Mouse (Mus musculus) large intestine, adult 2 months (tissue): ENCODE measurements at regions not wholly inside any gene's neighbourhood (a gene's known extent, or its start where the extent isn't known, plus 50 kb on each side); places are given as distances from the start of the nearest gene placed in this dataset.

Experiments used
- DNase-seq: peaks from one replicate; pipeline ENCODE4 v3.0.0-alpha.2; 2012; ENCODE audit warnings: low read depth, low spot score
- WGBS: fragments of 180-500 bp; shearing (Covaris S2); methylation state at CpG from one replicate; pipeline ENCODE4 v1.1.7; 2018; 5-methylcytosine and 5-hydroxymethylcytosine counted together

GRCm38 (mm10) chr3:58183279-58183678 lies 231.2 kb upstream of the Tsc22d2 start:
- WGBS = 18% methylated on average over 3 of the region's 3 CpGs
- DNase-seq = no peak

- 81% methylated on average over 6 of the region's 6 CpGs for WGBS
- DNase-seq = no peak
Observed at GRCm38 (mm10) chr3:58200462-58200861, 214.1 kb upstream of the Tsc22d2 start.

- DNase-seq = no peak
- WGBS = 52% methylated on average over 5 of the region's 5 CpGs
Observed at GRCm38 (mm10) chr3:58202816-58203215, 211.7 kb upstream of the Tsc22d2 start.

DNA sequence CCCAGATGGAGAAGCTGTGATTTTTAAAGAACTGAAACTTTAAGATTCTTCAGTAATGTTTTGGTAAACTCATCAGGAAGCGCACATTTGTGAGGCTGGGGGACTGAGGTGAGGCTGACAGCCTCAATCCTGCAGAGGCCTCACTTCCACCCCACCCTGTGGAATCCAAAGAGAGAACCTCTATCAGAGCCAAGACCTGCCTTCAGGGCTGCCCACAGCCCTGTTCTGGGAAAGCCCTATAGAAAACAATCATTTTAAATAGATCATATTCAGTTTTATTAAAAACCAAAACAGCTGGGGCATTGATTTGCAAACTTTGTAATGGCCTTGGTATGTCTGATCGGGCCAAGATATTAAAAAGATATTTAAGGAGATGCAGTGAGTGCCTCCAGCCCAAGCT lies 210.7 kb upstream of the Tsc22d2 start:
- DNase-seq = no peak
- 74% methylated on average over 2 of the region's 2 CpGs for WGBS

- DNase-seq = no peak
- 84% methylated on average over 2 of the region's 2 CpGs for WGBS
Observed at GRCm38 (mm10) chr3:58205526-58205925, 209.0 kb upstream of the Tsc22d2 start.

GRCm38 (mm10) chr3:58206776-58207398 lies 207.6 kb upstream of the Tsc22d2 start:
- no peak for DNase-seq

GRCm38 (mm10) chr3:58211016-58211415 lies 203.5 kb upstream of the Tsc22d2 start:
- DNase-seq = no peak
- WGBS = 46% methylated on average over 3 of the region's 3 CpGs

More at GRCm38 (mm10) chr3:58206776-58207398, 207.6 kb upstream of the Tsc22d2 start:
- 37% methylated on average over 5 of the region's 5 CpGs for WGBS

- DNase-seq = no peak
- WGBS = 21% methylated on average over 2 of the region's 2 CpGs
Observed at GRCm38 (mm10) chr3:58224696-58225095, 189.8 kb upstream of the Tsc22d2 start.

DNA sequence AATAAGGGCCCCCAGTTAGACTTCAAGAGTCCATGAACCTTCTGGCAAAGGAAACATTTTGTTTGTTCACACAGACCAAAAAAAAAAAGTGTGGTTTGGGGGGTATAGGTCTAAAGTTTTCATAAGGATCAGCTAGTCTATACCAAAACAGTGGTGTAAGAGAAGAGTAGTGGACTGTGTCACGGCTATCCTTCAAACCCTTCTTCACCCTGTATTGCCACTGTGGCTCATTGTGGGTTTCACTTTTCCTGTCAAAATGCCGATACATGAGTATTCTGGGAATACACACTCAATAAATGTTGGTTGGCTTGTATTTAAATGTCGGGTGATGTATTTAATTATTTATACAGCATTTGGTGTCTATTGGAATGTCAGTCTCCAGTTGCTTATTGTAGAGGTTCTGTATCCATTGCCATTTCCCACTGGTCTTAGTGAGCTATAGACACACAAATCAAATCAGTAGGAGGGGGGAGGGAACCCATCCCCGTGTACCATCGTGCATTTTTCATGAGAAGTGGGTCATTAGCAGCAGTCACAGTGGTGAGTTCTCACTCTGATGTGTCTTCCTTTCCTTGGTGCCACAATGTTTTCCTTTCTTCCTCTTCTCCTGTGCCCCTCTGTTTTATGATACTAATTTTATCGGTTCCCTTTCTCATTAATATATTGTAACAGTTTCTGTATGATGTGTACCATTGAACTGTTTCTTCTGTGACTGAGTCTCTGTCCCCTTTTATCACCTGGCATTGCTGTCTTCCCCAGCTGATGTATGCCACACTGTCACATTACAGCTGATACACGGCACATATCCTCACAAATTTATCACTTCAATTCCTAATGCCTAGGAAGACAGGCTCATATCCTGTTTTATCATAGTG lies 187.8 kb upstream of the Tsc22d2 start:
- DNase-seq = no peak
- WGBS = 81% methylated on average over 7 of the region's 7 CpGs

DNA sequence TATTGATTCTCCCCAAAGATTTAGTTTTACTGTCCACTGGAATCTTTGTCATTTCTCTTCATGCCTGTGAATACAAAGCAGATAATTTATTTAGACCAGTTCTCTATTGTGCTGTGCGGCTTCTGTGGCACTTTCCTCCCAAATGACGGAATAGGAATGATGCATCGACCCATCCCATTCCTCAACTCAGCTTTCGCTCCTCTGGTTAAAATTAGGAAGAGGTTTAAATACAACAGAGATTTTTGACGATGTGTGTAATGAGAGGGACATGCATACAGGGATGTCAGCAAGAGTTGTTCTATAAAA lies 187.2 kb upstream of the Tsc22d2 start:
- 90% methylated on average over 5 of the region's 5 CpGs for WGBS

DNA sequence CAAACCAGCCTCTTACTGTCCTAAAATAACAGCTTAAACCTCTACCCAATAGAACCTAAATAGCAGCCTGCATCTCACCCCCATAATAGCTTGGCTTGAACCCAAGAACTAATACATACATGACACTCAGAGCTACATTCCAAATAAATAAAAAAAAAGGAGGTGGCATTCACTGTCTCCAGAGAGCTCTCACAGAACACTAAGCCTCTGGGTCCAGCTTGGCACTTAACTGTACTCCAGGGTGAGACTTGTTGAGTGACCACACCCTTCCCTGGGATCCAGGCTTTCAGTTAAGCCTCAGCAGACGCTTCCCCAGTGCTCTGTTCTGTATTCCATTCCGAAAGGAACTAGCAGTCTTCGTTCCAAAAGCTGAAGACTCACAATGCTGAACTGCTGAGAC lies 186.3 kb upstream of the Tsc22d2 start:
- DNase-seq = no peak
- whole genome bisulfite sequencing = 56% methylated on average over 3 of the region's 3 CpGs

More for the DNA sequence above, 187.2 kb upstream of the Tsc22d2 start:
- no peak for DNase-seq

DNA sequence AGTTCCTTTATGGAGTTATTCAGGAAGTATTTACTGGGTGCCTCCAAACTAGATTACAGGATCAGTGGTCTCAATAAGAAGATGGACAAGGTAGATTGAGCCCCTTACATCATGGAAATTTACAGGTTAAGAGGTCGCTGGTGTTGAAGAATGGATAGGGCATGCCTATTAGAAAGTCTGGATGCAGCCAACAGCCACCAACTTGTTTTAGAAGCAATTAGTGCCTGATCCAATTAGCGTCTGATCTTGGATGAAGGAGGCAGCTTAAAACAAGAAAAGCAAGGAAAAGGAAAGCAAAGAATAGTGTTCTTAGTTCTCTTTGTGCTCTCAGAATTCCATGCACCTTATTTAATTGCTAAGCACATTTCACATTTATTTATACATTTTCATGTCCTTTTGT lies 182.8 kb upstream of the Tsc22d2 start:
- DNase-seq = no peak
- WGBS = 65% methylated on average over 2 of the region's 2 CpGs

- 76% methylated on average over 2 of the region's 2 CpGs for WGBS
- no peak for DNase-seq
Observed at GRCm38 (mm10) chr3:58233296-58233695, 181.2 kb upstream of the Tsc22d2 start.

DNA sequence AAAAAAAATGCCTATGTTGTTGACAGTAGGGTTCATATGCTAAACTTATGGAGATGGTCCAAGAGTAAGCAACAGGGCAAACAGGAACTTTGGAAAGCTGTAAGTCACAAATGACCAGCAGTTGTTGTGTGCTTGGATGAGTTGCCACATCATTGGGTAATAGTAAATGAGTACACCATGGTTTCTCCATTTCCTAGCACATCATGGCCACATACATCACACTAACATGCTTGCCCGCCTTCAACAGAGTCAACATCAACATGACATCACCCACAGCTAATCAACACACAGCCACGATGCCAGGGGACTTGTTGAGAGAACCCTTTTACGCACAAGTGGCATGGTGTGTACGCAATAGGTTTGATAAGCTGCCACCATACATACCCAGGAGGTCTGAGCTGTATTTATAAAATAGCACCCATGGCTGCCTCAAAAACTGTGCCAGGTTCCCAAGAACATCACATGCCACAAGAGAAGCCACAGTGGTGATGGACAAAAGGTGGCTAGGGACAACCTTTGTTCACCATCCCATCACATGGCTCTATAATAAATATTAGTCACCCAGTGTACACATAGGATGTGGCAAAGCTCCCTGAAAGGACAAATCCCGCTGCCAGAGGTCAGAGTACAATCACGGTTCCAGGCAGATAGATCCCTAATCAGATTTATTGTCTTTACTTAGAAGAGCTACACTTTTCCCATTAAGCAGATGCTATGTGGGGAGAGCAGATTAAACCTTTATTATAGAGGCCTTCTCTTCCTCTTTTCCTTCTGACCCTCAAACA lies 179.5 kb upstream of the Tsc22d2 start:
- DNase-seq = no peak
- WGBS = 60% methylated on average over 6 of the region's 6 CpGs

GRCm38 (mm10) chr3:58238111-58238510 lies 176.4 kb upstream of the Tsc22d2 start:
- no peak for DNase-seq

- WGBS = 62% methylated on average over 4 of the region's 4 CpGs
- DNase-seq = no peak
Observed at GRCm38 (mm10) chr3:58240775-58241174, 173.7 kb upstream of the Tsc22d2 start.

DNA sequence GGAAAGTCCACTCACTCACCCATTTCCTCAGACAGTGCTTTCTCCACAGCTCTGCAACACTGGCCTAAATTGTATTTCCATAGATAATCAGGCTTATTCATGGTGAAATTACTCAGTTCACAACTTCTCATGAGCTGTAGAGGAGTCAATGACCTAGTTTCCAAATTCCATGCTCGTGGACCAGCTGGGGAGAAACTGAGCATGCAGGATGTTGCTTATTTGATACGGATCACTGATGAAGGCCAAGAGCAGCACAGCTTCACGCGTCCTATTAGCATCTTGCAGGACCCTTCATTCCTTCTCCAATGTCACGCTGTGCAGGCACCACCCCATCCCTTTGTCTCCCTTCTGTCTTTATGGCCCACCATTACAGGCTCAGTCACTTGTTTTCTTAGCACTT lies 169.2 kb upstream of the Tsc22d2 start:
- WGBS = 31% methylated on average over 5 of the region's 5 CpGs
- no peak for DNase-seq

- 90% methylated on average over 2 of the region's 2 CpGs for WGBS
- no peak for DNase-seq
Observed at GRCm38 (mm10) chr3:58247989-58248388, 166.5 kb upstream of the Tsc22d2 start.

- no peak for DNase-seq
- 31% methylated on average over 8 of the region's 8 CpGs for WGBS
Observed at GRCm38 (mm10) chr3:58253942-58254341, 160.6 kb upstream of the Tsc22d2 start.

DNA sequence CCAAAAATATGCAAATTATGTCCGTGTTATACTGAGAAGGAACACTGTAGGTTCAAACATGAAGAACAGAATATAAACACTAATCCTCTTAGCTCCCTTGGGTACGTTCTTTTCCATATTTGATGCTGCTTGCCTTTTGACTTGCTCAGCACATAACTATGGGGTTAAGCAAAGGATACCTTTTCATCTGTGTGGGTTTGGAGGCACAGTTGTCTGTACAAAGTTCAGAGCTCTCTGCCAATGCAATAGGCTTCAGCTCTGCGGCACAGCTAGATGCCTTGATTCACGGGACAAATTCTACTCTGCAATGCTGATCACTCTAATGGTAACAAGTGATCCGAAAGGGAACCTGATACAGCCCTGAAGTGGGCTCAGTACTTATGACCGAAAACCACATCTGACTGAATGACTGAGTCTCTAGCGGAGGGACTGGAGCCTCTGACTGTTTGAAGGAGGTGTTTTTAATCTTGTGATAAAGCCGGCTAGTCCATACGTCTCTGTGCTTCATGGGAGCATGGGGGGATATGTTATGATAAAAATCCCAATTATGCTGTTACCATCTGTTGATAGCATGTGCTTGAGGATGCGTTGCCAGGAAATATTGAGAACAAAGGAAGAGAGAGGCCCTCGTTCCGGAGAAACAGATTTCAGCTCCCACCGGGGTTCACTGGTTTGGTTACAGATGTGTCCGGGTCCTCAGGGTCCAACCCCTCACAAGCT lies 146.7 kb upstream of the Tsc22d2 start:
- WGBS = 75% methylated on average over 14 of the region's 14 CpGs
- DNase-seq = no peak
